Mouse (Mus musculus) embryonic facial prominence, embryonic 14.5 days (tissue): ENCODE data around the gene Carhsp1. TPM values are rescaled to one million over a fixed set of nuclear protein-coding genes. Genes with fewer than 3 reads are reported as not detected.
A peak's percentile ranks its signal among the peaks of the same experiment; 100 is the strongest.

Experiments used
- ATAC-seq: fragments of 200-750 bp; cut with Nextera tagmentation; 2 replicates; pipeline ENCODE4 v1.8.0; 2017; ENCODE audit warnings: low read depth, moderate number of reproducible peaks, moderate TSS enrichment
- DNase-seq: peaks from one replicate; pipeline ENCODE4 v3.0.0-alpha.2; 2015; ENCODE audit warnings: low spot score
- H3K27ac ChIP-seq: fragments of 300-500 bp; sonication (generic); replicated peaks from 2 replicates; pipeline ENCODE4 v1.5.1; 2014; ENCODE audit warnings: low read depth, mild to moderate bottlenecking, low read length, moderate library complexity
- H3K27me3 ChIP-seq: fragments of 300-500 bp; sonication (generic); replicated peaks from 2 replicates; pipeline ENCODE4 v1.6.1; 2014; ENCODE audit warnings: low read length; ENCODE audit not compliant: control insufficient read depth, insufficient read depth
- H3K36me3 ChIP-seq: fragments of 300-500 bp; sonication (generic); 2 replicates; pipeline ENCODE4 v1.6.1; 2014; ENCODE audit warnings: low read length, mixed read lengths; ENCODE audit not compliant: control insufficient read depth, insufficient read depth
- H3K4me1 ChIP-seq: fragments of 300-500 bp; sonication (generic); 2 replicates; pipeline ENCODE4 v1.6.1; 2014; ENCODE audit warnings: antibody characterized with exemption, low read length; ENCODE audit not compliant: control insufficient read depth, insufficient read depth
- H3K4me2 ChIP-seq: fragments of 300-500 bp; sonication (generic); 2 replicates; pipeline ENCODE4 v1.6.1; 2014; ENCODE audit warnings: low read depth, mild to moderate bottlenecking, low read length, moderate library complexity, mixed read lengths
- H3K4me3 ChIP-seq: fragments of 300-500 bp; sonication (generic); 2 replicates; pipeline ENCODE4 v1.5.1; 2014; ENCODE audit warnings: low read depth, mild to moderate bottlenecking, low read length
- H3K9ac ChIP-seq: fragments of 300-500 bp; sonication (generic); 2 replicates; pipeline ENCODE4 v1.6.1; 2014; ENCODE audit warnings: low read depth, mild to moderate bottlenecking, low read length, moderate library complexity, mixed read lengths
- H3K9me3 ChIP-seq: fragments of 300-500 bp; sonication (generic); 2 replicates; pipeline ENCODE4 v1.6.1; 2016; ENCODE audit warnings: low read length; ENCODE audit not compliant: control insufficient read depth
- WGBS: fragments of 180-500 bp; shearing (Covaris S2); extraction: QIAGEN DNeasy Blood & Tissue Kit; methylation state at CpG from one replicate; pipeline ENCODE4 v1.1.7; 2014; 5-methylcytosine and 5-hydroxymethylcytosine counted together
- polyA plus RNA-seq: library from polyadenylated mRNA; unstranded; fragments of >200 nt; fragmentation: Nextera tagmentation; extraction: Ambion mirVana; gene quantifications from 2 replicates; pipeline ENCODE4 v1.2.1, GENCODE M21; 2014

Gene Carhsp1
- polyA plus RNA-seq, 1 experiment from 2014 or later: 29.2 TPM

DNA sequence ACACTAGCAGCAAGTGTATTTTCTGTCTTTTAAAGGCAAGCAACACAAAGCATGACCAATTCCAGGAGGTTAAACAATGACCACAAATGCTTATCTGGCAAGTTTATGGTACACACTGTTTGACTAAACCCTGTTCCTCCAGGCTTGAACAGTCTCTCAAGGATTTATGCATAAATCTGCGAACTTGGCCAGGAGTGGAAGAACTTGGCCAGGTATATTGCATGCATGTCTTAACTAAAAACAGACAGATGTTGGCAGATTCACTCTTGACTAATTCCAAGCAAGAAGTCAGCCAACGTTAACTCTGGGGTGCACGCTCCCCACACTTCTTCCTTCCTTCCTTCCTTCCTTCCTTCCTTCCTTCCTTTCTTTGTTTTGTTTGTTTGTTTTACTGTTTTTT, 7.8 kb upstream of the Carhsp1 start:
- no peak for ATAC-seq
- H3K4me1 ChIP-seq: no peaks in the 10 kb centered on the region
- no peaks in the 10 kb centered on the region for H3K36me3 ChIP-seq
- peak; percentile 57 for DNase-seq
- no peaks in the 10 kb centered on the region for H3K9me3 ChIP-seq
- H3K4me2 ChIP-seq: no peak overlapping the region
- H3K27ac ChIP-seq: no peak overlapping the region
- WGBS: 69% methylated on average over 3 of the region's 3 CpGs
- H3K9ac ChIP-seq: no peak overlapping the region
- H3K27me3 ChIP-seq: no peaks in the 10 kb centered on the region
- no peak overlapping the region for H3K4me3 ChIP-seq

- DNase-seq: no peak
- WGBS: 75% methylated on average over 4 of the region's 4 CpGs
- Histone ChIP-seq H3K36me3 (no peaks in the 10 kb centered on the region), H3K9me3 (no peaks in the 10 kb centered on the region), H3K4me3 (no peak overlapping the region), H3K4me1 (no peaks in the 10 kb centered on the region), H3K9ac (no peak overlapping the region), H3K4me2 (no peak overlapping the region), H3K27me3 (no peaks in the 10 kb centered on the region), H3K27ac (no peak overlapping the region)
- no peak for ATAC-seq
Observed at GRCm38 (mm10) chr16:8678676-8679075, 6.7 kb upstream of the Carhsp1 start.

GRCm38 (mm10) chr16:8678035-8678434, 6.1 kb upstream of the Carhsp1 start:
- H3K27me3 ChIP-seq: no peaks in the 10 kb centered on the region; the same call in 1 of the 2 replicates
- WGBS: 51% methylated on average over 5 of the region's 5 CpGs
- H3K4me2 ChIP-seq: no peak overlapping the region
- no peaks in the 10 kb centered on the region for H3K4me1 ChIP-seq
- H3K27ac ChIP-seq: no peak overlapping the region
- no peaks in the 10 kb centered on the region for H3K36me3 ChIP-seq
- no peaks in the 10 kb centered on the region for H3K9me3 ChIP-seq
- no peak for ATAC-seq
- no peak overlapping the region for H3K4me3 ChIP-seq
- no peak overlapping the region for H3K9ac ChIP-seq
- no peak for DNase-seq

GRCm38 (mm10) chr16:8676800-8677199, 4.8 kb upstream of the Carhsp1 start:
- peak; percentile 62 for DNase-seq
- WGBS: 51% methylated on average over 4 of the region's 4 CpGs

GRCm38 (mm10) chr16:8676228-8676627, 4.3 kb upstream of the Carhsp1 start:
- WGBS: 65% methylated on average over 2 of the region's 2 CpGs
- Histone ChIP-seq H3K27me3 (no peaks in the 10 kb centered on the region; the same call in 1 of the 2 replicates), H3K4me2 (no peak overlapping the region), H3K27ac (no peak overlapping the region), H3K36me3 (no peaks in the 10 kb centered on the region), H3K9me3 (no peaks in the 10 kb centered on the region), H3K4me3 (no peak overlapping the region), H3K4me1 (no peaks in the 10 kb centered on the region), H3K9ac (no peak overlapping the region)
- DNase-seq: no peak
- no peak for ATAC-seq

More at GRCm38 (mm10) chr16:8676800-8677199, 4.8 kb upstream of the Carhsp1 start:
- H3K4me1 ChIP-seq: no peaks in the 10 kb centered on the region
- no peak overlapping the region for H3K4me2 ChIP-seq
- no peak overlapping the region for H3K4me3 ChIP-seq
- no peak overlapping the region for H3K27ac ChIP-seq
- no peak overlapping the region for H3K9ac ChIP-seq
- no peaks in the 10 kb centered on the region for H3K36me3 ChIP-seq
- no peak for ATAC-seq
- H3K9me3 ChIP-seq: no peaks in the 10 kb centered on the region
- no peaks in the 10 kb centered on the region; the same call in 1 of the 2 replicates for H3K27me3 ChIP-seq

- no peaks in the 10 kb centered on the region for H3K9me3 ChIP-seq
- H3K27ac ChIP-seq: no peak overlapping the region
- no peak overlapping the region for H3K4me3 ChIP-seq
- no peak for ATAC-seq
- H3K4me2 ChIP-seq: no peak overlapping the region
- H3K27me3 ChIP-seq: no peaks in the 10 kb centered on the region; the same call in 1 of the 2 replicates
- H3K4me1 ChIP-seq: peaks cover 4% of the 10 kb centered on the region
- H3K9ac ChIP-seq: no peak overlapping the region
- no peaks in the 10 kb centered on the region for H3K36me3 ChIP-seq
- no peak for DNase-seq
- 83% methylated on average over 8 of the region's 8 CpGs for WGBS
Observed at GRCm38 (mm10) chr16:8675559-8675958, 3.6 kb upstream of the Carhsp1 start.

DNA sequence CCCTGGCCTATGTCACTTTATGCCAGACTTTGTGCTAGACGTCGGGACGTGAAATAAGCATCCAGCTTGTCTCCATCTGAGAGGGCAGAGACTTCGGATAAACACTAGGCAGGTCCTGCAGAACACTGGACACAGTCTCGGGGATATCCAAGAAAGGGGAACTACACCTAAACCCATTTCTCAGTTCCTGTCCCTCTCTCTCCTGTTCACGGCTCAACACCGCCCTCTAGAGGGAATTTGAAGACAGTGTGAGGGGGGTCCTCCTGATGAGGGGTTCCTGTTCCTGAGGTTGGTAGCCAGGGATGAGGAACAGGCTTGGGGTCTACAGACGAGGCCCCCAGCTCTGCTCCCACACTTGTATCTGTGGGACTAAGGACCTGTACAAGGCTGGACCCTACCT, 2.2 kb upstream of the Carhsp1 start:
- no peaks in the 10 kb centered on the region for H3K36me3 ChIP-seq

DNA sequence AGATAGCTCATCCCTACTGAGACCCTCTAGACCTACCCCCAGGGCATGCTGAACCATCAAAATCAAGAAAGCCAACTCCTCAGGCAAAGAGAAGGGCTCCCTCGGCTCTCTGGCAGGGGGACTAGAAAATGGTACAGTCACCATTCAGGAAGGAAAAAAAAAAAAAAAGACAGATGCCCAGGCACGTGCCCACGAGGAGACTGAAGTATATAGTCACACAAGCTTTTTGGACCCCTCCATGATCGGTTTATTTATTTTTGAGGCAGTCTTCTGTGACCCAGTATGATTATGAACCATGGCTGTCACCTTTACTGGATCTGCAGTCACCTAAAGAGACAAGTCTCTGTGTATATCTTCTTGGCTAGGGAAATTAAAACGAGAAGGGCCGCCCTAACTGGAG, 1.4 kb upstream of the Carhsp1 start:
- no peaks in the 10 kb centered on the region; the same call in 1 of the 2 replicates for H3K27me3 ChIP-seq
- no peaks in the 10 kb centered on the region for H3K36me3 ChIP-seq
- H3K9ac ChIP-seq: no peak overlapping the region
- WGBS: 66% methylated on average over 6 of the region's 6 CpGs
- DNase-seq (no peak), ATAC-seq (no peak)
- no peak overlapping the region for H3K27ac ChIP-seq
- H3K4me2 ChIP-seq: no peak overlapping the region
- no peaks in the 10 kb centered on the region for H3K9me3 ChIP-seq
- H3K4me3 ChIP-seq: no peak overlapping the region
- peaks cover 13% of the 10 kb centered on the region for H3K4me1 ChIP-seq

More for the DNA sequence above, 2.2 kb upstream of the Carhsp1 start:
- no peak overlapping the region for H3K4me3 ChIP-seq
- no peaks in the 10 kb centered on the region for H3K9me3 ChIP-seq
- ATAC-seq (no peak), DNase-seq (peak; percentile 56)
- H3K4me1 ChIP-seq: peaks cover 13% of the 10 kb centered on the region
- WGBS: 5% methylated on average over 8 of the region's 8 CpGs
- H3K9ac ChIP-seq: no peak overlapping the region
- no peak overlapping the region for H3K27ac ChIP-seq
- no peak overlapping the region for H3K4me2 ChIP-seq
- H3K27me3 ChIP-seq: no peaks in the 10 kb centered on the region; the same call in 1 of the 2 replicates

GRCm38 (mm10) chr16:8672811-8673210, 856 bp upstream of the Carhsp1 start:
- H3K9me3 ChIP-seq: no peaks in the 10 kb centered on the region
- no peak overlapping the region for H3K4me3 ChIP-seq
- DNase-seq (no peak), ATAC-seq (no peak)
- H3K9ac ChIP-seq: no peak overlapping the region
- H3K36me3 ChIP-seq: no peaks in the 10 kb centered on the region
- no peak overlapping the region for H3K27ac ChIP-seq
- H3K4me1 ChIP-seq: peaks cover 13% of the 10 kb centered on the region
- no peaks in the 10 kb centered on the region; the same call in 1 of the 2 replicates for H3K27me3 ChIP-seq
- no peak overlapping the region for H3K4me2 ChIP-seq
